Mouse (Mus musculus) limb, embryonic 11.5 days (tissue): ENCODE results near the gene Rad50. TPM values are rescaled to one million over a fixed set of nuclear protein-coding genes. Genes with fewer than 3 reads are reported as not detected.

ENCODE experiments used
- ATAC-seq: fragments of 200-750 bp; cut with Nextera tagmentation; 2 replicates; pipeline ENCODE4 v1.8.0; 2017; ENCODE audit warnings: low read depth; ENCODE audit not compliant: insufficient number of reproducible peaks, low FRiP score, low TSS enrichment
- DNase-seq: peaks from one replicate; pipeline ENCODE4 v3.0.0-alpha.2; 2015; ENCODE audit warnings: low spot score
- H3K27ac ChIP-seq: fragments of 300-500 bp; sonication (generic); replicated peaks from 2 replicates; pipeline ENCODE4 v1.5.1; 2014; ENCODE audit warnings: low read depth, mild to moderate bottlenecking, low read length
- H3K27me3 ChIP-seq: fragments of 300-500 bp; sonication (generic); 2 replicates; pipeline ENCODE4 v1.6.1; 2014; ENCODE audit warnings: mild to moderate bottlenecking, low read length, mixed read lengths; ENCODE audit not compliant: control insufficient read depth, insufficient read depth
- H3K36me3 ChIP-seq: fragments of 300-500 bp; sonication (generic); 2 replicates; pipeline ENCODE4 v1.6.1; 2014; ENCODE audit warnings: mild to moderate bottlenecking, low read length, moderate library complexity, mixed read lengths; ENCODE audit not compliant: control insufficient read depth, insufficient read depth
- H3K4me1 ChIP-seq: fragments of 300-500 bp; sonication (generic); 2 replicates; pipeline ENCODE4 v1.6.1; 2014; ENCODE audit warnings: low read length, mixed read lengths; ENCODE audit not compliant: control insufficient read depth, insufficient read depth
- H3K4me2 ChIP-seq: fragments of 300-500 bp; sonication (generic); 2 replicates; pipeline ENCODE4 v1.6.1; 2014; ENCODE audit warnings: low read depth, mild to moderate bottlenecking, moderate library complexity; ENCODE audit not compliant: severe bottlenecking
- H3K4me3 ChIP-seq: fragments of 300-500 bp; sonication (generic); 2 replicates; pipeline ENCODE4 v1.5.1; 2014; ENCODE audit warnings: low read depth, low read length
- H3K9ac ChIP-seq: fragments of 300-500 bp; sonication (generic); 2 replicates; pipeline ENCODE4 v1.6.1; 2014; ENCODE audit warnings: mild to moderate bottlenecking, low read length
- H3K9me3 ChIP-seq: fragments of 300-500 bp; sonication (generic); 2 replicates; pipeline ENCODE4 v1.6.1; 2016; ENCODE audit warnings: low read length; ENCODE audit not compliant: control insufficient read depth
- WGBS: fragments of 180-500 bp; shearing (Covaris S2); extraction: QIAGEN DNeasy Blood & Tissue Kit; methylation state at CpG from one replicate; pipeline ENCODE4 v1.1.7; 2014; 5-methylcytosine and 5-hydroxymethylcytosine counted together
- polyA plus RNA-seq: library from polyadenylated mRNA; unstranded; fragments of >200 nt; fragmentation: Nextera tagmentation; extraction: Ambion mirVana; gene quantifications from 2 replicates; pipeline ENCODE4 v1.2.1, GENCODE M21; 2014

Rad50 gene
- polyA plus RNA-seq, 1 experiment from 2014 or later = 26.4 TPM

GRCm38 (mm10) chr11:53636183-53636646, 70.9 kb downstream of the Rad50 start:
- 3% methylated on average over 40 of the region's 40 CpGs for WGBS
- DNase-seq = peak; percentile 40
- Histone ChIP-seq H3K4me3 (peak overlapping the region; percentile 23), H3K36me3 (no peaks in the 10 kb centered on the region), H3K4me1 (peaks cover 9% of the 10 kb centered on the region; the same call in 1 of the 2 replicates), H3K27ac (no peak overlapping the region), H3K4me2 (peak overlapping the region; percentile 81), H3K9me3 (no peaks in the 10 kb centered on the region), H3K9ac (no peak overlapping the region; the same call in 1 of the 2 replicates), H3K27me3 (no peaks in the 10 kb centered on the region)
- no peak for ATAC-seq

GRCm38 (mm10) chr11:53635590-53636182, 71.4 kb downstream of the Rad50 start:
- 44% methylated on average over 9 of the region's 9 CpGs for WGBS
- Histone ChIP-seq H3K27ac (no peak overlapping the region), H3K4me1 (peaks cover 9% of the 10 kb centered on the region; the same call in 1 of the 2 replicates), H3K27me3 (no peaks in the 10 kb centered on the region), H3K9me3 (no peaks in the 10 kb centered on the region), H3K9ac (no peak overlapping the region; the same call in 1 of the 2 replicates), H3K4me3 (peak overlapping the region; percentile 23), H3K36me3 (no peaks in the 10 kb centered on the region), H3K4me2 (peak overlapping the region; percentile 81)
- ATAC-seq (no peak), DNase-seq (no peak)

GRCm38 (mm10) chr11:53634556-53634955, 72.6 kb downstream of the Rad50 start, which contains the start of gene Il13:
Gene Il13, minus strand, starts transcription at chr11:53634702.
- no peak within 1 kb of the TSS for H3K4me2 ChIP-seq
- H3K4me1 ChIP-seq = peaks cover 9% of the 10 kb centered on the region; the same call in 1 of the 2 replicates
- ATAC-seq = no peak
- H3K27ac ChIP-seq = no peak within 1 kb of the TSS
- H3K27me3 ChIP-seq = no peaks in the 10 kb centered on the region
- no peaks in the 10 kb centered on the region for H3K9me3 ChIP-seq
- WGBS = 89% methylated on average over 8 of the region's 8 CpGs
- no peak for DNase-seq
- no peak within 1 kb of the TSS for H3K4me3 ChIP-seq
- H3K36me3 ChIP-seq = no peaks in the 10 kb centered on the region
- H3K9ac ChIP-seq = no peak within 1 kb of the TSS; the same call in 1 of the 2 replicates

DNA sequence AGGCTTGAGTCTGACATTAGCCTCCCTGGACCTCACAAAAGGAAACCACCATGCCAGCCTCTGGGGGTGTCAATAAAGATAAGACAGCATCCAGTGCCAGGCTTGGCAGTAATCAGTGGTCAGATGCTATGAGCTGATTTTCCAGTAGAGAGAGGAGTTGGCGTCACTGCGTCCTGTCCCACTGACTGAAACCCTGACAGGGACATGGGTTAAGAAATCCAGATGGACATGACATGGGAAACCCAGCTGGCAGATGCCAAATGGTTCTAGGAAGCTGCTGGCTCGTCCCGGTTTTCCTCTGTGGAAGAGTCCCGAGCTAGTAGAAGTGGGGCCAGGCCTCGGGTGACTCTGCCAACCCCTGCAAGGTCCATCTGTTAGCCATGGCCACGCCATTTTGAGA, 73.5 kb downstream of the Rad50 start:
- H3K4me1 ChIP-seq = peaks cover 9% of the 10 kb centered on the region; the same call in 1 of the 2 replicates
- H3K4me3 ChIP-seq = no peak overlapping the region
- no peak for ATAC-seq
- H3K27me3 ChIP-seq = no peaks in the 10 kb centered on the region
- WGBS = 84% methylated on average over 7 of the region's 7 CpGs
- no peaks in the 10 kb centered on the region for H3K36me3 ChIP-seq
- no peak overlapping the region for H3K4me2 ChIP-seq
- no peak overlapping the region for H3K27ac ChIP-seq
- DNase-seq = no peak
- H3K9ac ChIP-seq = no peak overlapping the region
- no peaks in the 10 kb centered on the region for H3K9me3 ChIP-seq

GRCm38 (mm10) chr11:53632122-53632733, 74.9 kb downstream of the Rad50 start:
- Histone ChIP-seq H3K9ac (no peak overlapping the region), H3K4me1 (peaks cover 6% of the 10 kb centered on the region; the same call in 1 of the 2 replicates), H3K27me3 (no peaks in the 10 kb centered on the region), H3K9me3 (no peaks in the 10 kb centered on the region), H3K4me3 (no peak overlapping the region), H3K4me2 (no peak overlapping the region), H3K27ac (no peak overlapping the region), H3K36me3 (no peaks in the 10 kb centered on the region)
- ATAC-seq (no peak), DNase-seq (peak; percentile 43)
- 76% methylated on average over 14 of the region's 14 CpGs for WGBS

DNA sequence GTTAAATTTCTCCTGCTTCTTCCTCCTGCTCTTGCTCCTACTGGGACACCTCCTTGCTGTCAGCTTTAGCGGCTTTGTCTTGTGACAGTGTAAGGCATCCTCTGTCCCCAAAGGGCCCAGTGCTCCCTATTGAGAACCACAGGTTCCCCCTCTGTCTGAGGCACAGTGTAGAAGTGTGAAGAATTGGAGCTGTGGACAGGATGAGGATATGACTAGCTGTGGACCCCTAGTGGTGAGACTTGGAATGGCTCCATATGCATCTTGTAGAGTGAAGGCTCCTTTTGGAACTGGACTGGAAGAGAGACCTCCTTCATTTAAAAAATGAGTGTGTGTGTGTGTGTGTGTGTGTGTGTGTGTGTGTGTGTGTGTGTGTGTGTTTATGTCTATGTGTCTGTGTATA, 79.3 kb downstream of the Rad50 start:
- no peak overlapping the region for H3K27ac ChIP-seq
- ATAC-seq (no peak), DNase-seq (peak; percentile 87)
- no peaks in the 10 kb centered on the region for H3K27me3 ChIP-seq
- H3K36me3 ChIP-seq = no peaks in the 10 kb centered on the region
- 33% methylated on average over 1 of the region's 1 CpGs for WGBS
- no peak overlapping the region for H3K9ac ChIP-seq
- no peaks in the 10 kb centered on the region for H3K4me1 ChIP-seq
- H3K4me2 ChIP-seq = no peak overlapping the region
- no peak overlapping the region for H3K4me3 ChIP-seq
- H3K9me3 ChIP-seq = no peaks in the 10 kb centered on the region

DNA sequence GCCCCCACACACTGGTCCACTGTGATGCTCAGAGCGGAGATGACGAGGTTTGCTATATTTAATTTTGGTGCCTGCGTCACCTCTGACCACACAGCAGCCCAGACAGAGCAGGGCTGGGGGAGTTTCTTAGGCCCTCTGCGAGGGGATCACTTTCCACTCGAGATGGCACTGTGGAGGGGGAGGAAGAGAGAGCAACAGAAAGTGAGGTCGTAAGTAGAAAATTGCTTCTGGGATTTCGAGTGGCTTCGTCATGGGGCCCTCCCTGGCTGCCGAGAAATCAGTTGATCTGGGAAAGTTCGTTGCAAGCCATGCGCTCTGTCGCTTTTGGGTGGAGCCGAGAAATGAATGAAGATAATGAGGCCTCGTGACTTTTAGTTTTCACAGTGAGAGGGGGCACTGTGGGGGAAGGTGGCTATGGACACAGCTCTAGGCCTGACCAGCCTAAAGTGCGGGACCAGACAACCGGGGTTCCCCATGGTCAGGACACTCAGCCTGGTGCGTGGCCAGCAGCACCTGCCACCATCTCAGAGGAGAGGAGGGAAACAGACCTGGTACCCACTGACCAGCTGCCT, 80.2 kb downstream of the Rad50 start:
- H3K4me3 ChIP-seq = no peak overlapping the region
- H3K4me2 ChIP-seq = no peak overlapping the region
- no peaks in the 10 kb centered on the region for H3K36me3 ChIP-seq
- H3K27ac ChIP-seq = no peak overlapping the region
- no peaks in the 10 kb centered on the region for H3K27me3 ChIP-seq
- no peak for ATAC-seq
- DNase-seq = no peak
- no peaks in the 10 kb centered on the region for H3K4me1 ChIP-seq
- H3K9ac ChIP-seq = no peak overlapping the region
- 75% methylated on average over 17 of the region's 17 CpGs for WGBS
- no peaks in the 10 kb centered on the region for H3K9me3 ChIP-seq

- Histone ChIP-seq H3K27ac (no peak overlapping the region), H3K4me2 (no peak overlapping the region), H3K4me1 (no peaks in the 10 kb centered on the region), H3K9ac (no peak overlapping the region), H3K4me3 (no peak overlapping the region), H3K27me3 (no peaks in the 10 kb centered on the region), H3K36me3 (no peaks in the 10 kb centered on the region), H3K9me3 (no peaks in the 10 kb centered on the region)
- DNase-seq = no peak
- WGBS = 92% methylated on average over 2 of the region's 2 CpGs
- ATAC-seq = no peak
Observed at GRCm38 (mm10) chr11:53624124-53624523, 83.0 kb downstream of the Rad50 start.
